Mouse (Mus musculus): ENCODE data around the gene Fads6. TPM values are rescaled to one million over a fixed set of nuclear protein-coding genes. Genes with fewer than 3 reads are reported as not detected.

Fads6 gene
- polyA plus RNA-seq, 1 experiment: 0.71 TPM

- 2% methylated on average over 22 of the region's 22 CpGs for WGBS
- Histone ChIP-seq H3K4me3 (ENCODE audit: low read depth, low read length) (no peak overlapping the region), H3K27me3 (ENCODE audit: control insufficient read depth, insufficient read depth, low read length) (peaks cover 40% of the 10 kb centered on the region), H3K36me3 (ENCODE audit: control insufficient read depth, insufficient read depth, low read length) (peaks cover 4% of the 10 kb centered on the region; the same call in 1 of the 2 replicates), H3K27ac (ENCODE audit: insufficient read depth, low read depth, low read length) (no peak overlapping the region), H3K4me1 (ENCODE audit: control insufficient read depth, insufficient read depth, insufficient read length, low read length) (peaks cover 4% of the 10 kb centered on the region; the same call in 1 of the 2 replicates)
- TF ChIP-seq POLR2A (IDR thresholded peaks at IDR 0.05; ENCODE audit: low read depth, low read length): no peak
- TF ChIP-seq CTCF (IDR thresholded peaks at IDR 0.05; ENCODE audit: extremely low read depth, insufficient read length, insufficient replicate concordance, low read depth, low read length): no peak
Measured at GRCm38 (mm10) chr11:115266400-115266778, 31.1 kb downstream of the Fads6 start.

- Histone ChIP-seq H3K4me3 (ENCODE audit: low read depth, low read length) (no peak overlapping the region), H3K27ac (ENCODE audit: insufficient read depth, low read depth, low read length) (no peak overlapping the region), H3K36me3 (ENCODE audit: control insufficient read depth, insufficient read depth, low read length) (peaks cover 4% of the 10 kb centered on the region; the same call in 1 of the 2 replicates), H3K4me1 (ENCODE audit: control insufficient read depth, insufficient read depth, insufficient read length, low read length) (peaks cover 4% of the 10 kb centered on the region; the same call in 1 of the 2 replicates), H3K27me3 (ENCODE audit: control insufficient read depth, insufficient read depth, low read length) (peaks cover 40% of the 10 kb centered on the region)
- WGBS: 6% methylated on average over 20 of the region's 20 CpGs
- TF ChIP-seq POLR2A (IDR thresholded peaks at IDR 0.05; ENCODE audit: low read depth, low read length) (no peak), CTCF (IDR thresholded peaks at IDR 0.05; ENCODE audit: extremely low read depth, insufficient read length, insufficient replicate concordance, low read depth, low read length) (no peak)
Measured at GRCm38 (mm10) chr11:115265771-115266399, 31.6 kb downstream of the Fads6 start.

GRCm38 (mm10) chr11:115264862-115265668, 32.4 kb downstream of the Fads6 start:
- 10% methylated on average over 39 of the region's 39 CpGs for WGBS
- TF ChIP-seq CTCF (IDR thresholded peaks at IDR 0.05; ENCODE audit: extremely low read depth, insufficient read length, insufficient replicate concordance, low read depth, low read length) (peak; percentile 38; the same call in 1 of the 2 replicates), POLR2A (IDR thresholded peaks at IDR 0.05; ENCODE audit: low read depth, low read length) (no peak)
- Histone ChIP-seq H3K4me3 (ENCODE audit: low read depth, low read length) (no peak overlapping the region), H3K27ac (ENCODE audit: insufficient read depth, low read depth, low read length) (no peak overlapping the region), H3K27me3 (ENCODE audit: control insufficient read depth, insufficient read depth, low read length) (peaks cover 43% of the 10 kb centered on the region), H3K36me3 (ENCODE audit: control insufficient read depth, insufficient read depth, low read length) (peaks cover 4% of the 10 kb centered on the region; the same call in 1 of the 2 replicates), H3K4me1 (ENCODE audit: control insufficient read depth, insufficient read depth, insufficient read length, low read length) (peaks cover 4% of the 10 kb centered on the region; the same call in 1 of the 2 replicates)

GRCm38 (mm10) chr11:115264136-115264861, 33.2 kb downstream of the Fads6 start:
- 50% methylated on average over 7 of the region's 7 CpGs for WGBS
- Histone ChIP-seq H3K27ac (ENCODE audit: insufficient read depth, low read depth, low read length) (no peak overlapping the region), H3K36me3 (ENCODE audit: control insufficient read depth, insufficient read depth, low read length) (peaks cover 4% of the 10 kb centered on the region; the same call in 1 of the 2 replicates), H3K27me3 (ENCODE audit: control insufficient read depth, insufficient read depth, low read length) (peaks cover 43% of the 10 kb centered on the region), H3K4me3 (ENCODE audit: low read depth, low read length) (no peak overlapping the region), H3K4me1 (ENCODE audit: control insufficient read depth, insufficient read depth, insufficient read length, low read length) (peaks cover 4% of the 10 kb centered on the region; the same call in 1 of the 2 replicates)
- TF ChIP-seq CTCF (IDR thresholded peaks at IDR 0.05; ENCODE audit: extremely low read depth, insufficient read length, insufficient replicate concordance, low read depth, low read length) (no peak), POLR2A (IDR thresholded peaks at IDR 0.05; ENCODE audit: low read depth, low read length) (no peak)

GRCm38 (mm10) chr11:115262954-115263353, 34.5 kb downstream of the Fads6 start:
- H3K4me1 ChIP-seq (ENCODE audit: control insufficient read depth, insufficient read depth, insufficient read length, low read length): peaks cover 6% of the 10 kb centered on the region; the same call in 1 of the 2 replicates
- no peak overlapping the region for H3K27ac ChIP-seq (ENCODE audit: insufficient read depth, low read depth, low read length)
- WGBS: 71% methylated on average over 11 of the region's 11 CpGs
- peaks cover 49% of the 10 kb centered on the region for H3K27me3 ChIP-seq (ENCODE audit: control insufficient read depth, insufficient read depth, low read length)
- no peaks in the 10 kb centered on the region for H3K36me3 ChIP-seq (ENCODE audit: control insufficient read depth, insufficient read depth, low read length)
- TF ChIP-seq POLR2A (IDR thresholded peaks at IDR 0.05; ENCODE audit: low read depth, low read length) (no peak), CTCF (IDR thresholded peaks at IDR 0.05; ENCODE audit: extremely low read depth, insufficient read length, insufficient replicate concordance, low read depth, low read length) (no peak)
- no peak overlapping the region for H3K4me3 ChIP-seq (ENCODE audit: low read depth, low read length)

GRCm38 (mm10) chr11:115259134-115259533, 38.3 kb downstream of the Fads6 start:
- Histone ChIP-seq H3K4me3 (ENCODE audit: low read depth, low read length) (no peak overlapping the region), H3K27ac (ENCODE audit: insufficient read depth, low read depth, low read length) (no peak overlapping the region), H3K27me3 (ENCODE audit: control insufficient read depth, insufficient read depth, low read length) (peaks cover 26% of the 10 kb centered on the region), H3K4me1 (ENCODE audit: control insufficient read depth, insufficient read depth, insufficient read length, low read length) (peaks cover 3% of the 10 kb centered on the region; the same call in 1 of the 2 replicates), H3K36me3 (ENCODE audit: control insufficient read depth, insufficient read depth, low read length) (no peaks in the 10 kb centered on the region)
- 47% methylated on average over 4 of the region's 4 CpGs for WGBS
- TF ChIP-seq CTCF (IDR thresholded peaks at IDR 0.05; ENCODE audit: extremely low read depth, insufficient read length, insufficient replicate concordance, low read depth, low read length) (no peak), POLR2A (IDR thresholded peaks at IDR 0.05; ENCODE audit: low read depth, low read length) (no peak)

Measured in small intestine, adult 2 months (tissue).